8 mouse cellular contexts compared by ENCODE assay signal in genomic region chr17:31685514-31686224, GRCm38 (mm10). TPM values are rescaled to one million over a fixed set of nuclear protein-coding genes. Genes with fewer than 3 reads are reported as not detected.
A peak's percentile ranks its signal among the peaks of the same experiment; 100 is the strongest.
DNase-seq lines count a peak whose midpoint lies in the region; ATAC-seq and TF ChIP-seq lines count a peak whose summit lies in the region.

No protein-coding gene starts in this region.

- peaks cover 12% of the 10 kb centered on the region for H3K4me1 ChIP-seq in hindbrain, embryonic 10.5 days (replicated peaks)
- H3K4me1 ChIP-seq in lung, postnatal 0 days (ENCODE audit: insufficient read depth, low read depth, low read length): peaks cover 8% of the 10 kb centered on the region; the same call in 1 of the 2 replicates

- 0 out of 2 replicates have a peak, but pooled peaks cover 4% of the 10 kb centered on the region for H3K27me3 ChIP-seq in hindbrain, embryonic 10.5 days (ENCODE audit: insufficient read depth, poor library complexity, severe bottlenecking)
- no peaks in the 10 kb centered on the region for H3K27me3 ChIP-seq in lung, postnatal 0 days (replicated peaks; ENCODE audit: insufficient read depth, low read length)

- 16% methylated on average over 17 of the region's 17 CpGs for WGBS in hindbrain, embryonic 10.5 days
- 10% methylated on average over 17 of the region's 17 CpGs for WGBS in lung, postnatal 0 days

- H3K9me3 ChIP-seq in hindbrain, embryonic 10.5 days: no peaks in the 10 kb centered on the region
- no peaks in the 10 kb centered on the region for H3K9me3 ChIP-seq in lung, postnatal 0 days (ENCODE audit: low read length)

- DNase-seq in MEL-GATA-1-ER (ENCODE audit: extremely low read depth, low read depth): peak; percentile 58
- peak; percentile 79 for DNase-seq in cerebellum, adult 8-10 months
- peak; percentile 86 for DNase-seq in hindbrain, embryonic 10.5 days (ENCODE audit: low spot score)
- peak; percentile 81 for DNase-seq in layer of hippocampus, adult 9-10 months (ENCODE audit: low spot score)
- peak; percentile 94 for DNase-seq in lung, postnatal 0 days (ENCODE audit: low spot score)
- peak; percentile 79 for DNase-seq in ovary, postnatal 36 days (ENCODE audit: low spot score)
- DNase-seq in thymus, postnatal 14 days: peak; percentile 82

- H3K36me3 ChIP-seq in hindbrain, embryonic 10.5 days: no peaks in the 10 kb centered on the region
- H3K36me3 ChIP-seq in lung, postnatal 0 days (ENCODE audit: insufficient read depth, low read length): no peaks in the 10 kb centered on the region

- H3K9ac ChIP-seq in lung, postnatal 0 days (replicated peaks; ENCODE audit: low read depth): no peak overlapping the region

- H3K4me2 ChIP-seq in lung, postnatal 0 days (replicated peaks; ENCODE audit: low read depth, low read length): no peak overlapping the region

- ATAC-seq in frontal cortex, adult (ENCODE audit: low TSS enrichment): peak; percentile 77
- peak; percentile 66 for ATAC-seq in lung, postnatal 0 days

- H3K27ac ChIP-seq in hindbrain, embryonic 10.5 days: peak overlapping the region; percentile 82
- peak overlapping the region; percentile 71 for H3K27ac ChIP-seq in lung, postnatal 0 days (ENCODE audit: low read length)

- no peak overlapping the region for H3K4me3 ChIP-seq in hindbrain, embryonic 10.5 days
- H3K4me3 ChIP-seq in lung, postnatal 0 days (ENCODE audit: low read depth, low read length): no peak overlapping the region

- TF ChIP-seq CTCF in lung, postnatal 0 days (IDR thresholded peaks at IDR 0.05): peak; percentile 97

- peak; percentile 8; the same call in 1 of the 2 replicates for TF ChIP-seq EP300 in lung, postnatal 0 days (IDR thresholded peaks at IDR 0.05)

RNA-seq across cellular contexts. Expression of gene Cryaa, which starts 8.1 kb away (rescaled TPM):
- polyA plus RNA-seq in hindbrain, embryonic 10.5 days (2016; fragmentation: Nextera tagmentation; extraction: Ambion mirVana): not detected in 2 replicates
- 0.76 and 1.2 TPM in 2 replicates for polyA plus RNA-seq in lung, postnatal 0 days (2015; fragmentation: Nextera tagmentation; extraction: Ambion mirVana)

RNA-seq across cellular contexts. Expression of gene U2af1, which starts 27.0 kb away (rescaled TPM):
- 344 and 443 TPM in 2 replicates for polyA plus RNA-seq in hindbrain, embryonic 10.5 days (2016; fragmentation: Nextera tagmentation; extraction: Ambion mirVana)
- 151 and 161 TPM in 2 replicates for polyA plus RNA-seq in lung, postnatal 0 days (2015; fragmentation: Nextera tagmentation; extraction: Ambion mirVana)

RNA-seq across cellular contexts. Expression of gene Cbs, which starts 48.6 kb away (rescaled TPM):
- 0.99 and 1.5 TPM in 2 replicates for polyA plus RNA-seq in hindbrain, embryonic 10.5 days (2016; fragmentation: Nextera tagmentation; extraction: Ambion mirVana)
- 1.2 and 1.4 TPM in 2 replicates for polyA plus RNA-seq in lung, postnatal 0 days (2015; fragmentation: Nextera tagmentation; extraction: Ambion mirVana)
